Mouse (Mus musculus): ENCODE measurements around the gene Cox6a1.

GRCm38 (mm10) chr5:115359851-115360372, 11.1 kb upstream of the Cox6a1 start:
- TF ChIP-seq CTCF (IDR thresholded peaks at IDR 0.05) (no peak), EP300 (IDR thresholded peaks at IDR 0.05) (no peak)

Data from lung, postnatal 0 days (tissue).